Mouse (Mus musculus) gastrocnemius, adult 2 months (tissue): ENCODE data around the gene Dus1l. TPM values are rescaled to one million over a fixed set of nuclear protein-coding genes. Genes with fewer than 3 reads are reported as not detected.

Experiments
- DNase-seq: peaks from one replicate; pipeline ENCODE4 v3.0.0; 2022
- H3K27ac ChIP-seq: fragments of 200-600 bp; 2 replicates; pipeline ENCODE4 v1.8.1; 2022; ENCODE audit warnings: mild to moderate bottlenecking
- H3K4me3 ChIP-seq: fragments of 200-600 bp; 2 replicates; pipeline ENCODE4 v1.8.1; 2022; ENCODE audit warnings: mild to moderate bottlenecking, moderate library complexity
- CTCF ChIP-seq: fragments of 200-600 bp; IDR thresholded peaks from 2 replicates; pipeline ENCODE4 v1.8.1; 2022; ENCODE audit warnings: antibody characterized with exemption, mild to moderate bottlenecking, moderate library complexity
- intact Hi-C: fragments of 180-260 bp; cut with DNase I; formaldehyde crosslinking; loops from one replicate; pipeline ENCODE4 v1.15.1; 2025
- total RNA-seq, 2 experiments: library from RNA; stranded (reverse); gene quantifications; 2 replicates each; pipeline ENCODE4 v1.2.3; 2021

The Dus1l gene
- total RNA-seq, 2 experiments from 2014 or later: 31.2 to 31.5 TPM

DNA sequence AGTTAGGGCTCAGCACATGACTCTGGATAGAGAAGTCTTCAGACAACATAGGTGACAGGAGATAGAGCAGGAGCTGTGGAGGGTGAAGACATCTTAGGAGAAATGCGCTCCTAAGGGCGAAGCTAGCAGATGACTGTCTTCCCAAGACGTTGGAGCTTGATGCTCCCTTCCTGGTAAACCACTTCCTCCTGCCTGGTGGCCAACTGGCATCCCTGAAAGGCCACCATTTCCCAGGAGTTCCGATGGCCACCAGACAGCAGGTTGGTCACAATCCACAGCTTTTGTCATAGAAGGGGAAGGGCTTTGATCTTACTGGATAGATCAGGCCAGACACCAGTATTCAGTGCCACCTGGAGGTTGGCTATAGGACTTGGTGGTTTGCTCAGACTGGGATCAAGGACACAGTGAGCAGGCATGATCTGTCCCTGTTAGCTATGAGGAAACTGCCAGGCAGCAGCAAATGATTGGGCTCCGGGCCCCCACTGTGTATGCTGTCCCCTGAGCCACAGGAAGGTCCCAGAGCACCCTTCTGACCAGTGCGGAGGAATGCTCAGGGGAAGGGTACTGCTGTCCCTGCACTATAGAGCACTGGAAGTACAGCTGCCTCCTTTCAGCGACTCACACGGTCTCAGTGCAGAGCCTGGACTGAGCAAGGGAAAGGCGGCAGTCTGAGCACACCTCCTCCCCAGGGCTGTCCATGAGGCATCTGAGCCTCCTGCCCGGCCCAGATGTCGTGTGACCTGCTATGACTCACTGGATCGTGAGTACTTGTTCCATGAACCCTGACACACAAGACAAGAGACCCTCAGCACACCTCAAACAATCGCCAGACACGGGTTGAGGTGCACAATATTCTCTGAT, 34.2 kb downstream of the Dus1l start:
- TF ChIP-seq CTCF: no peak
- H3K4me3 ChIP-seq: no peak overlapping the region
- DNase-seq: no peak
- intact Hi-C loops: no loop called here
- no peak overlapping the region for H3K27ac ChIP-seq

DNA sequence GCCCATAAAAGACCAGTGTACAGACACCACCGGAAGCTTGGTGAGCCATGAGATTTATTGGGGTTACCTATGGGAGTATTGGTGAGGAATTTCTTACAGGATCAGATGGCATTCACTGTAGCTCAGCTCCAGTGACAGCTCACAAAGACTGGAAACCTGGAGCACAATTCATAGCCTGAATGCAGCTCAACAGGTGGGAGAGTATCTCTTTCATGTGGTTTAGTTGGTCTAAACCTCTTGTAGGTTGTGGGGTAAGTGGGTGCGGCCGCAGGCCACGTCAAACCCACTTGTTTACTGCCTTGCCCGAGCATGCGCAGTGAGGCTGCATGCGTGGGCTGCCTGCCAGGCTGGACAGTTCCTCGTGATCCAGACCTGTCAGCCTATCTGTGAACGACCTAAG, 36.0 kb downstream of the Dus1l start:
- no peak for TF ChIP-seq CTCF
- H3K4me3 ChIP-seq: no peak overlapping the region
- no peak overlapping the region for H3K27ac ChIP-seq
- intact Hi-C loops: no loop called here
- DNase-seq: no peak

DNA sequence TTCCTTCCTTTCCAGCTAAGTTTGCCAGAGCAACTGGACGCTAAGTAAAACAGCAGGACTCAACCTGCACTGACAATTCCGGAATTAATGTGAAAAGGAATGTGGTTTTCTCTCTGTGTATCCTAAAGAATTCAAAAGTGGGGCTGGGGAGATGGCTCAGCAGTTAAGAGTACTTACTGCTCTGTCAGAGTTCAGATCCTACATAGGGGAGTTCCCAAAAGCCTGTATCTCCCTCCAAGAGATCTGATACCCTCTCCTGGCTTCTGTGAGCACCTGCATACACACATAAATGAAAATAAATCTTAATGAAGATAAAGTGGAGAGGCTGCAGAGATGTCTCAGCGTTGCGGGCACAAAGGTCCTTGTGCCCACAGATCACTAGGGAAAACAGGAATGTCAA, 44.6 kb downstream of the Dus1l start:
- Histone ChIP-seq H3K4me3 (no peak overlapping the region), H3K27ac (no peak overlapping the region)
- intact Hi-C loops: loop anchor here (2.0 kb wide), 1 partner anchor 15 kb away; no protein-coding TSS in a partner anchor
- no peak for TF ChIP-seq CTCF
- no peak for DNase-seq

DNA sequence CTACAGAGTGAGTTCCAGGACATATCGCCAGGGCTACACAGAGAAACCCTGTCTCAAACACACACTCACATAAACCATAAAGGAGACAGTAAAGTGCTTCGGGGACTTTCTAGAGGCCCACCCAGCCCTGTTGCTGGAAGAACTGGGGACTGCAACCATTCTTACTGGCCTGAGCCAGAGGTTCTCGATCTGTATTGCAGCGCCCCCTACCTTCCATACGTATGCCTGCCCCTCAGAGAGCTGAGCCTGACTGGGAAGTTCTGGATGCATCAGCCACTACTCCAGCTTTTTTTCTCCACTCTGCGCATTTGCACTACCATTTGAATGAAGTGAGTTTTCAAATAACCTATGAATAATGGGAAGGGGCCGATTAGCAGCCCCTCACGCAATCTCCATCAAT, 46.8 kb downstream of the Dus1l start:
- peak; percentile 67 for DNase-seq
- intact Hi-C loops: loop anchor here (2.0 kb wide), 1 partner anchor 29 kb away; the partner anchor contains the start of gene Rac3
- peak; percentile 68 for TF ChIP-seq CTCF
- Histone ChIP-seq H3K4me3 (no peak overlapping the region), H3K27ac (no peak overlapping the region)

DNA sequence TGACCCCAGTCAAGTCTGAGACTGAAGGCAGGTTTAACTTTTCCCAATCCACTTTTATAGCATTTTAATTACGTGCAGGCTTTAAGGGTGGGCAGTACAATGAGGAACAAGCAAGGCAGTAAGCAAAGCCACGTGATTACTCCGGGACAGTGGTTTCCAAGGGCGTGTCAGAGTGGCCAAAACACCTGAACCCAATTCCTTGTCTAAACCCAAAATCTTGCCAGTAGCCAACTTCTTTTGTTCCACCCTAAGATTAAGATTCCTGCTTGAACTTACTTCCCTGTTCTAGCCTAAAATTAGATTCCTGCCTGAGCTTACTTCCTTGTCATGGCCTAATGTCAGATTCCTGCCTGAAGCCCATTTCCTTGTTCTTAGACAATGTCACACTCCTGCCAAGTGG, 48.2 kb downstream of the Dus1l start:
- intact Hi-C loops: loop anchor here (2.0 kb wide), 1 partner anchor 27 kb away; the partner anchor contains the start of gene Rac3
- Histone ChIP-seq H3K27ac (peak overlapping the region; percentile 59), H3K4me3 (no peak overlapping the region)
- DNase-seq: no peak
- no peak for TF ChIP-seq CTCF

DNA sequence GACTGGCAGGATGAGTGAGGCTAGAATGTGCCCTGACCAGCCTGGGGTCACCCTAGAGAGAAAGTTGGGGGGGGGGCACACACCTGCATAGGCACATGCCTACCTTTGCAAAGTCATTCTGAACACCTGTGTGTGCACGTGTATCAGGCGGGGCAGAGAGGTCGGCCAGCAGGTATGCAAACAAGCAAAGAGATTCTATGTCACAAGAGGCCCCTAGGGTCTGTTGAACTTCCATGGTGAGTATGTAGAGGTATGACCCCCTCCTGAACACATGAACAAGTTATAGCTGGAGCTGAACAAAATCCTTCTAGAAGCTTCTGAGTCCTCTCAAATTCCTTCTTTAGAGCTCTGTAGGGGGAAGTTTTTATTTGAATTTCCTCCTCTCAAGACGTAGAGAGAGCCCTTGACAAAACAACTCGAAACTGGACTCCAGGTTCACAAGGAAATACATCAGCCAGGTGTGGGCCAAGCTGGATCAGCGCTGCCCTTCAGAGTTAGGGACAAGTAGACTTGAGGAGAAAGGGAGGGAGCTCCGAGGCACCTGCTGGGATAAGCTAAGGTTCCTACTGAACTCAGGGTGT, 52.0 kb downstream of the Dus1l start:
- H3K4me3 ChIP-seq: no peak overlapping the region
- no peak for TF ChIP-seq CTCF
- DNase-seq: no peak
- no peak overlapping the region for H3K27ac ChIP-seq
- intact Hi-C loops: no loop called here

DNA sequence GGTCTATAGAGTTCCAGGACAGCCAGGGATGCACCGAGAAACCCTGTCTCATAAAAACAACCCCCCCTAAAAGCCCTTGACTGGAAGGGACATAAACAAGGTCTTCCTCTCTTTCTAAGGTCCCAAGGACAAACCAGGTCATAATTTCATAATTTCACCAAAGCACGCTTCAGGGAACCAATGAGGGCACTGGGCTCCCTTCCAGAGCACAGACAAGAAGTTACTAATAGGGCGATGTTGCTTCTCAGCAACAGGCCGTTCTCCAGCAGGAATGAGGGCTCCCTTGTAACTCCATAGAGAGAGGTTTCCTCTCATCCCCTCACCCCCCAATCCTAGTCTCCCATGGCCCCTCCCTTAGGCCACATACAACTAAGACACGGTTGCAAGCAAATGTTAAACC, 55.2 kb downstream of the Dus1l start:
- DNase-seq: no peak
- Histone ChIP-seq H3K27ac (no peak overlapping the region), H3K4me3 (no peak overlapping the region)
- intact Hi-C loops: no loop called here
- TF ChIP-seq CTCF: no peak

Other genes starting within 250 kb of the Dus1l start
- gene Mcrip1, start 246.7 kb downstream of the Dus1l start, total RNA-seq: 10 to 100 TPM; 21.7 to 22.1 TPM
- gene Ppp1r27, start 245.3 kb downstream of the Dus1l start, total RNA-seq: 100 to 1,000 TPM; 188 to 418 TPM
- 100 to 1,000 TPM; 201 to 240 TPM for gene P4hb, start 223.2 kb downstream of the Dus1l start, total RNA-seq
- 10 to 100 TPM; 72.1 to 89.6 TPM for gene Arhgdia, start 214.8 kb downstream of the Dus1l start, total RNA-seq
- gene Alyref, start 198.0 kb downstream of the Dus1l start, total RNA-seq: 10 to 100 TPM; 36.0 to 44.7 TPM
- gene Anapc11, start 198.0 kb downstream of the Dus1l start, total RNA-seq: 10 to 100 TPM; 45.3 to 58.5 TPM
- gene Npb, start 187.9 kb downstream of the Dus1l start, total RNA-seq: under 1 TPM in 1 of 2 experiments, not detected in 1; 0.78 TPM
- gene Pcyt2, start 178.5 kb downstream of the Dus1l start, total RNA-seq: 10 to 100 TPM; 30.6 to 39.2 TPM
- gene Sirt7, start 171.2 kb downstream of the Dus1l start, total RNA-seq: 1 to 10 TPM; 4.1 to 4.7 TPM
- gene Mafg, start 162.8 kb downstream of the Dus1l start, total RNA-seq: 10 to 100 TPM; 53.1 to 68.2 TPM
- gene Pycr1, start 152.6 kb downstream of the Dus1l start, total RNA-seq: 1 to 10 TPM; 3.5 to 3.8 TPM
- gene Myadml2, start 148.2 kb downstream of the Dus1l start, total RNA-seq: 100 to 1,000 TPM; 109 to 157 TPM
- not detected for gene Notum, start 135.2 kb downstream of the Dus1l start, total RNA-seq
- 10 to 100 TPM; 31.2 to 32.4 TPM for gene Aspscr1, start 123.4 kb downstream of the Dus1l start, total RNA-seq
- gene Cenpx, start 82.7 kb downstream of the Dus1l start, total RNA-seq: 10 to 100 TPM; 22.1 to 32.3 TPM
- 1 to 10 TPM; 3.6 to 4.4 TPM for gene Lrrc45, start 82.5 kb downstream of the Dus1l start, total RNA-seq
- 1 to 10 TPM in 1 of 2 experiments, under 1 TPM in 1; 0.87 to 1.3 TPM for gene Rac3, start 74.9 kb downstream of the Dus1l start, total RNA-seq
- gene Dcxr, start 69.1 kb downstream of the Dus1l start, total RNA-seq: 1 to 10 TPM; 6.3 to 8.6 TPM
- gene Cbr2, start 64.3 kb downstream of the Dus1l start, total RNA-seq: 10 to 100 TPM in 1 of 2 experiments, 1 to 10 TPM in 1; 9.1 to 15.4 TPM
- gene Hmga1b, start 33.6 kb downstream of the Dus1l start, total RNA-seq: 10 to 100 TPM; 15.7 to 22.2 TPM
- gene Rfng, start 12.2 kb downstream of the Dus1l start, total RNA-seq: 10 to 100 TPM; 11.7 to 14.1 TPM
- 10 to 100 TPM; 57.9 to 65.2 TPM for gene Gps1, start 12.1 kb downstream of the Dus1l start, total RNA-seq
- gene Fasn, start 28.1 kb upstream of the Dus1l start, total RNA-seq: 10 to 100 TPM in 1 of 2 experiments, 1 to 10 TPM in 1; 6.8 to 20.0 TPM
- gene Ccdc57, start 136.5 kb upstream of the Dus1l start, total RNA-seq: 1 to 10 TPM; 3.4 to 3.6 TPM
- 100 to 1,000 TPM; 295 to 479 TPM for gene Slc16a3, start 152.1 kb upstream of the Dus1l start, total RNA-seq
- 10 to 100 TPM; 50.0 to 53.7 TPM for gene Csnk1d, start 194.9 kb upstream of the Dus1l start, total RNA-seq
- gene Cd7, start 243.0 kb upstream of the Dus1l start, total RNA-seq: not detected